Mouse (Mus musculus): ENCODE data around the gene Snhg11. TPM values are rescaled to one million over a fixed set of nuclear protein-coding genes. Genes with fewer than 3 reads are reported as not detected.

Gene Snhg11
- total RNA-seq, 1 experiment = 15.9 TPM

- in situ Hi-C loops (cut with MboI; ENCODE audit: low sequenced_read_pairs in 2 of 2, unreplicated experiment in 2 of 2) = no loop called here
- no peak overlapping the region for H3K27ac ChIP-seq (ENCODE audit: insufficient read depth, low read depth, low read length, poor library complexity, severe bottlenecking)
- peaks cover 32% of the 10 kb centered on the region for H3K36me3 ChIP-seq (ENCODE audit: control insufficient read depth, insufficient read depth, low read length, poor library complexity, severe bottlenecking)
Observed at GRCm38 (mm10) chr2:158352801-158353520, 22.5 kb upstream of the Snhg11 start.

GRCm38 (mm10) chr2:158354348-158355114 is 20.9 kb upstream of the Snhg11 start:
- Histone ChIP-seq H3K9ac (ENCODE audit: insufficient read depth, low read depth, low read length, poor library complexity, severe bottlenecking) (no peak overlapping the region), H3K4me3 (ENCODE audit: insufficient read depth in 1 of 2, low read depth in 1 of 2, low read length in 2 of 2, poor library complexity in 1 of 2, severe bottlenecking in 1 of 2) (no peak overlapping the region), H3K27ac (ENCODE audit: insufficient read depth, low read depth, low read length, poor library complexity, severe bottlenecking) (no peak overlapping the region), H3K36me3 (ENCODE audit: control insufficient read depth, insufficient read depth, low read length, poor library complexity, severe bottlenecking) (peaks cover 48% of the 10 kb centered on the region), H3K4me1 (ENCODE audit: control insufficient read depth in 2 of 2, insufficient read depth in 2 of 2, low read length in 2 of 2, poor library complexity in 1 of 2) (peaks cover 0 to 9% of the 10 kb centered on the region in 2 experiments; a peak in 3 of 4 replicates), H3K9me3 (ENCODE audit: control insufficient read depth, insufficient read depth, low read depth, low read length) (no peaks in the 10 kb centered on the region)
- TF ChIP-seq CHD2 (IDR thresholded peaks at IDR 0.05; ENCODE audit: low read depth, low read length) (no peak), MAFK (IDR thresholded peaks at IDR 0.05; ENCODE audit: insufficient read depth, low read depth, low read length) (no peak), ZNF384 (IDR thresholded peaks at IDR 0.05; ENCODE audit: low read depth, low read length) (no peak), ZC3H11A (IDR thresholded peaks at IDR 0.05; ENCODE audit: borderline replicate concordance, low read depth, low read length) (no peak), HCFC1 (IDR thresholded peaks at IDR 0.05; ENCODE audit: borderline replicate concordance, insufficient read depth, low read length) (no peak)
- in situ Hi-C loops (cut with MboI; ENCODE audit: low sequenced_read_pairs in 2 of 2, unreplicated experiment in 2 of 2) = no loop called here
- no peak for DNase-seq (ENCODE audit: low read depth, low spot score)

More at GRCm38 (mm10) chr2:158352801-158353520, 22.5 kb upstream of the Snhg11 start:
- 0 out of 2 replicates have a peak, but pooled peaks have one; percentile 16 for TF ChIP-seq CHD2 (IDR thresholded peaks at IDR 0.05; ENCODE audit: low read depth, low read length)
- no peak for TF ChIP-seq HCFC1 (IDR thresholded peaks at IDR 0.05; ENCODE audit: borderline replicate concordance, insufficient read depth, low read length)
- Histone ChIP-seq H3K4me1 (ENCODE audit: control insufficient read depth in 2 of 2, insufficient read depth in 2 of 2, low read length in 2 of 2, poor library complexity in 1 of 2) (peaks cover 0 to 3% of the 10 kb centered on the region in 2 experiments; a peak in 2 of 4 replicates), H3K4me3 (ENCODE audit: insufficient read depth in 1 of 2, low read depth in 1 of 2, low read length in 2 of 2, poor library complexity in 1 of 2, severe bottlenecking in 1 of 2) (no peak overlapping the region), H3K9me3 (ENCODE audit: control insufficient read depth, insufficient read depth, low read depth, low read length) (no peaks in the 10 kb centered on the region), H3K9ac (ENCODE audit: insufficient read depth, low read depth, low read length, poor library complexity, severe bottlenecking) (no peak overlapping the region)
- no peak for DNase-seq (ENCODE audit: low read depth, low spot score)

- TF ChIP-seq ZNF384 (IDR thresholded peaks at IDR 0.05; ENCODE audit: low read depth, low read length) = no peak
- H3K9ac ChIP-seq (ENCODE audit: insufficient read depth, low read depth, low read length, poor library complexity, severe bottlenecking) = no peak overlapping the region
- no peaks in the 10 kb centered on the region for H3K9me3 ChIP-seq (ENCODE audit: control insufficient read depth, insufficient read depth, low read depth, low read length)
- no peak overlapping the region for H3K4me3 ChIP-seq (ENCODE audit: insufficient read depth in 1 of 2, low read depth in 1 of 2, low read length in 2 of 2, poor library complexity in 1 of 2, severe bottlenecking in 1 of 2)
- peaks cover 55% of the 10 kb centered on the region for H3K36me3 ChIP-seq (ENCODE audit: control insufficient read depth, insufficient read depth, low read length, poor library complexity, severe bottlenecking)
- no peak for DNase-seq (ENCODE audit: low read depth, low spot score)
- H3K4me1 ChIP-seq (ENCODE audit: control insufficient read depth in 2 of 2, insufficient read depth in 2 of 2, low read length in 2 of 2, poor library complexity in 1 of 2) = peaks cover 2 to 10% of the 10 kb centered on the region in 2 experiments; a peak in 2 of 4 replicates
- in situ Hi-C loops (cut with MboI; ENCODE audit: low sequenced_read_pairs in 2 of 2, unreplicated experiment in 2 of 2) = no loop called here
- no peak overlapping the region for H3K27ac ChIP-seq (ENCODE audit: insufficient read depth, low read depth, low read length, poor library complexity, severe bottlenecking)
Observed at GRCm38 (mm10) chr2:158355238-158355637, 20.2 kb upstream of the Snhg11 start.

- Histone ChIP-seq H3K36me3 (ENCODE audit: control insufficient read depth, insufficient read depth, low read length, poor library complexity, severe bottlenecking) (peaks cover 62% of the 10 kb centered on the region), H3K9ac (ENCODE audit: insufficient read depth, low read depth, low read length, poor library complexity, severe bottlenecking) (no peak overlapping the region), H3K27ac (ENCODE audit: insufficient read depth, low read depth, low read length, poor library complexity, severe bottlenecking) (no peak overlapping the region), H3K4me1 (ENCODE audit: control insufficient read depth in 2 of 2, insufficient read depth in 2 of 2, low read length in 2 of 2, poor library complexity in 1 of 2) (peaks cover 2 to 10% of the 10 kb centered on the region in 2 experiments; a peak in 2 of 4 replicates), H3K9me3 (ENCODE audit: control insufficient read depth, insufficient read depth, low read depth, low read length) (no peaks in the 10 kb centered on the region), H3K4me3 (ENCODE audit: insufficient read depth in 1 of 2, low read depth in 1 of 2, low read length in 2 of 2, poor library complexity in 1 of 2, severe bottlenecking in 1 of 2) (no peak overlapping the region)
- no peak for DNase-seq (ENCODE audit: low read depth, low spot score)
- TF ChIP-seq MAFK (IDR thresholded peaks at IDR 0.05; ENCODE audit: insufficient read depth, low read depth, low read length) (no peak), ZNF384 (IDR thresholded peaks at IDR 0.05; ENCODE audit: low read depth, low read length) (no peak), HCFC1 (IDR thresholded peaks at IDR 0.05; ENCODE audit: borderline replicate concordance, insufficient read depth, low read length) (no peak), ZC3H11A (IDR thresholded peaks at IDR 0.05; ENCODE audit: borderline replicate concordance, low read depth, low read length) (no peak), CHD2 (IDR thresholded peaks at IDR 0.05; ENCODE audit: low read depth, low read length) (no peak)
- in situ Hi-C loops (cut with MboI; ENCODE audit: low sequenced_read_pairs in 2 of 2, unreplicated experiment in 2 of 2) = no loop called here
Observed at GRCm38 (mm10) chr2:158356121-158356520, 19.3 kb upstream of the Snhg11 start.

Measured in ES-E14 (cell line).